Comparison of ENCODE assay signal across 19 mouse cellular contexts in the genomic region with DNA sequence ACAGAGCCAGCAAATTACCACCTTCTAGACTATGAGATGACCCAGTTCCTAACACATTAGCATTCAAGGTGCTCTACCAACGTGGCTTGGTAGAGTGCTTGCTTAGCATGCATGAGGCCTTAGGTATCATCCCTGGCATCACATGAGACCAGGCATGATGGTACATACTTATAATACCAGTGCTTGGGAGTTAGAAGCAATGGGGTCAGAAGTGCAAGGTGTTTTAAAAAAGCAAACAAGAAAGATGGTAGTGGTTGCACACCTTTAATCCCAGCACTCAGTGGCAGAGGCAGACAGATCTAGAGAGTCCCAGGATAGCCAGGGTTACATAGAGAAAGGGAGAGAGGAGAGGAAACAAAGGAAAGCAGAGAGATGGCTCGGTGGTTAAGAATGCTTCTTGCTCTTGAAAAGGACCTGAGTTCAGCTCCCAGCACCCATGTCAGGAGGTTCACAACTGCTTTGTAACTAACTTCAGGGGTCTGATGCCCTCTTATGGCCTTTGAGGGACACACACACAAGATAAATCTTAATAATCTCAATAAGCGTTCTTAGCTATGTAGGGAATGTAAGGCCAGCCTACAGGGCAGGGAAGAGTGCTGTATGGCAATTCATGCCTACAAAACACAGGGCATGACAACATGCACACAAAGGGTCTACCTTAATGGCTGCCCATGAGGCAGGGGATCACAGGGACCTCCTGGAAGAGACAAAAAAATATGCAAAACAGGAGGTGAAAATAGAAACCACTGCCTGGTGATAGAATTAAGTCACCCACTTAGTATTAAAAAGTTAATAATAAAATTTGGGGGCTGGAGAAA. TPM values are rescaled to one million over a fixed set of nuclear protein-coding genes. Genes with fewer than 3 reads are reported as not detected.
DNase-seq lines count a peak whose midpoint lies in the region; ATAC-seq and TF ChIP-seq lines count a peak whose summit lies in the region.
"Had no signal": no experiment of that assay in that cellular context is flagged by ENCODE, and none has a peak within 500 bp of the region (broad histone marks: within the 10 kb centered on the region; RNA-seq: fewer than 3 reads in every experiment).

No protein-coding gene starts in this region.

- H3K27me3 ChIP-seq in forebrain, embryonic 14.5 days (replicated peaks; ENCODE audit: control insufficient read depth, insufficient read depth, low read length), result no peaks in the 10 kb centered on the region
- H3K27me3 ChIP-seq in forebrain, embryonic 10.5 days (ENCODE audit: poor library complexity, severe bottlenecking), result no peaks in the 10 kb centered on the region
- H3K27me3 ChIP-seq in kidney, embryonic 16.5 days (ENCODE audit: insufficient read depth, low read length), result no peaks in the 10 kb centered on the region
- H3K27me3 ChIP-seq in Patski, result no peaks in the 10 kb centered on the region
- H3K27me3 ChIP-seq: megakaryocyte, embryonic 14.5 days; neural tube, embryonic 12.5 days had no signal

- peak; percentile 23 for TF ChIP-seq CTCF in Patski (IDR thresholded peaks at IDR 0.05)

- no peak overlapping the region for H3K9ac ChIP-seq in forebrain, embryonic 14.5 days (ENCODE audit: low read length)
- no peak overlapping the region for H3K9ac ChIP-seq in kidney, embryonic 16.5 days (replicated peaks; ENCODE audit: low read length)
- H3K9ac ChIP-seq: neural tube, embryonic 12.5 days had no signal

- no peak overlapping the region for H3K4me2 ChIP-seq in forebrain, embryonic 14.5 days (ENCODE audit: low read length)
- H3K4me2 ChIP-seq in kidney, embryonic 16.5 days (replicated peaks; ENCODE audit: low read depth, low read length), result no peak overlapping the region
- H3K4me2 ChIP-seq: heart, embryonic 11.5 days; neural tube, embryonic 12.5 days had no signal

- WGBS in forebrain, embryonic 14.5 days, result 55% methylated on average over 3 of the region's 3 CpGs
- 66% methylated on average over 3 of the region's 3 CpGs for WGBS in forebrain, embryonic 10.5 days
- WGBS in kidney, embryonic 16.5 days, result 67% methylated on average over 3 of the region's 3 CpGs

- H3K9me3 ChIP-seq in forebrain, embryonic 14.5 days (replicated peaks; ENCODE audit: control insufficient read depth, low read length), result no peaks in the 10 kb centered on the region
- no peaks in the 10 kb centered on the region for H3K9me3 ChIP-seq in forebrain, embryonic 10.5 days
- H3K9me3 ChIP-seq in kidney, embryonic 16.5 days (ENCODE audit: low read length), result no peaks in the 10 kb centered on the region
- H3K9me3 ChIP-seq: megakaryocyte, embryonic 14.5 days; neural tube, embryonic 12.5 days had no signal

- CTCF ChIA-PET in Patski (lab: Charles Lee), result interaction anchor here (1.6 to 10.1 kb wide), 2 partner anchors 46 to 118 kb away, joined by 4 to 68 read pairs; no protein-coding TSS in a partner anchor

- no peak for DNase-seq in forebrain, embryonic 14.5 days (ENCODE audit: low spot score)
- DNase-seq in forebrain, embryonic 10.5 days (ENCODE audit: extremely low spot score, low spot score), result no peak
- DNase-seq in kidney, postnatal 25 days, result no peak
- peak; percentile 43 for DNase-seq in 3T3-L1 (ENCODE audit: low read depth, low spot score)
- DNase-seq in Patski (ENCODE audit: low read depth, low spot score), result no peak
- no peak for DNase-seq in adrenal gland, postnatal 25 days
- DNase-seq: adrenal gland, adult 8-10 months; cerebellum, adult 11-12 months; cerebellum, postnatal 25 days; gastrocnemius, postnatal 25 days; kidney, adult 2 months; layer of hippocampus, postnatal 36 days; lung, postnatal 14 days; right cerebral cortex, postnatal 14 days; thymus, postnatal 14 days had no signal

- H3K36me3 ChIP-seq in forebrain, embryonic 14.5 days (ENCODE audit: control insufficient read depth, insufficient read depth, low read length), result peaks cover 49% of the 10 kb centered on the region
- H3K36me3 ChIP-seq in forebrain, embryonic 10.5 days (replicated peaks), result peaks cover 51% of the 10 kb centered on the region
- H3K36me3 ChIP-seq in kidney, embryonic 16.5 days (ENCODE audit: insufficient read depth, low read length), result peaks cover 45% of the 10 kb centered on the region

- no peaks in the 10 kb centered on the region for H3K4me1 ChIP-seq in forebrain, embryonic 14.5 days (ENCODE audit: control insufficient read depth, insufficient read depth, low read length)
- 0 out of 2 replicates have a peak, but pooled peaks cover 5% of the 10 kb centered on the region for H3K4me1 ChIP-seq in forebrain, embryonic 10.5 days
- peaks cover 10% of the 10 kb centered on the region for H3K4me1 ChIP-seq in kidney, embryonic 16.5 days (ENCODE audit: insufficient read depth, low read length)

- H3K4me3 ChIP-seq in forebrain, embryonic 14.5 days (ENCODE audit: low read depth, low read length), result no peak overlapping the region
- H3K4me3 ChIP-seq in forebrain, embryonic 10.5 days, result no peak overlapping the region
- H3K4me3 ChIP-seq in kidney, embryonic 16.5 days (ENCODE audit: low read length), result no peak overlapping the region
- H3K4me3 ChIP-seq: neural tube, embryonic 12.5 days had no signal

- ATAC-seq in forebrain, embryonic 14.5 days, result no peak
- ATAC-seq in kidney, embryonic 16.5 days (ENCODE audit: low FRiP score, low TSS enrichment), result no peak
- no peak for ATAC-seq in Patski

- 0 out of 2 replicates have a peak overlapping the region, but pooled peaks have one; percentile 11 for H3K27ac ChIP-seq in forebrain, embryonic 14.5 days (ENCODE audit: low read depth, low read length)
- no peak overlapping the region for H3K27ac ChIP-seq in forebrain, embryonic 10.5 days
- H3K27ac ChIP-seq in kidney, embryonic 16.5 days (ENCODE audit: low read length), result 0 out of 2 replicates have a peak overlapping the region, but pooled peaks have one; percentile 50
- H3K27ac ChIP-seq: neural tube, embryonic 12.5 days had no signal

- in situ Hi-C loops in Patski (cut with MboI; ENCODE audit: low pct_unique_long_range_greater_than_20kb), result loop anchor here (5.0 kb wide), 3 partner anchors 44 to 199 kb away; partner anchors contain the start of gene Cdkn1a

- POLR2A ChIA-PET in Patski (lab: Charles Lee), result interaction anchor here (1.0 kb wide), 1 partner anchor 47 kb away, joined by 4 read pairs; no protein-coding TSS in a partner anchor

RNA-seq across cellular contexts. Expression of gene Srsf3, which starts 15.5 kb away (rescaled TPM):
- 712 and 729 TPM in 2 replicates for polyA plus RNA-seq in forebrain, embryonic 14.5 days (2014; fragmentation: Nextera tagmentation; extraction: Ambion mirVana)
- 884 TPM in 2 replicates for polyA plus RNA-seq in forebrain, embryonic 10.5 days (2016; fragmentation: Nextera tagmentation; extraction: Ambion mirVana)
- 597 and 625 TPM in 2 replicates for polyA plus RNA-seq in kidney, embryonic 16.5 days (2015; fragmentation: Nextera tagmentation; extraction: Ambion mirVana)
- polyA plus RNA-seq in Patski (2021), result 187 TPM
- total RNA-seq in adrenal gland, postnatal 25 days (2021), result 119 and 172 TPM in 2 replicates

RNA-seq across cellular contexts. Expression of gene Stk38, which starts 40.1 kb away (rescaled TPM):
- polyA plus RNA-seq in forebrain, embryonic 14.5 days (2014; fragmentation: Nextera tagmentation; extraction: Ambion mirVana), result 81.7 and 94.8 TPM in 2 replicates
- 117 and 119 TPM in 2 replicates for polyA plus RNA-seq in forebrain, embryonic 10.5 days (2016; fragmentation: Nextera tagmentation; extraction: Ambion mirVana)
- 106 and 121 TPM in 2 replicates for polyA plus RNA-seq in kidney, embryonic 16.5 days (2015; fragmentation: Nextera tagmentation; extraction: Ambion mirVana)
- 94.5 TPM for polyA plus RNA-seq in Patski (2021)
- total RNA-seq in adrenal gland, postnatal 25 days (2021), result 79.5 TPM in 2 replicates

RNA-seq across cellular contexts. Expression of gene Cdkn1a, which starts 42.9 kb away (rescaled TPM):
- polyA plus RNA-seq in forebrain, embryonic 14.5 days (2014; fragmentation: Nextera tagmentation; extraction: Ambion mirVana), result 41.0 and 43.3 TPM in 2 replicates
- 14.0 and 16.8 TPM in 2 replicates for polyA plus RNA-seq in forebrain, embryonic 10.5 days (2016; fragmentation: Nextera tagmentation; extraction: Ambion mirVana)
- 74.1 and 81.3 TPM in 2 replicates for polyA plus RNA-seq in kidney, embryonic 16.5 days (2015; fragmentation: Nextera tagmentation; extraction: Ambion mirVana)
- polyA plus RNA-seq in Patski (2021), result 29.0 TPM
- total RNA-seq in adrenal gland, postnatal 25 days (2021), result 8.9 and 23.4 TPM in 2 replicates
